Mouse (Mus musculus) thymus, postnatal 10 days (tissue): ENCODE results near the gene Gkap1.
A peak's percentile ranks its signal among the peaks of the same experiment; 100 is the strongest.

ENCODE experiments used
- DNase-seq, 2 experiments: peaks; one replicate each; pipeline ENCODE4 v3.0.0; 2021; ENCODE audit warnings: low spot score in 2 of 2

Gene Gkap1

DNA sequence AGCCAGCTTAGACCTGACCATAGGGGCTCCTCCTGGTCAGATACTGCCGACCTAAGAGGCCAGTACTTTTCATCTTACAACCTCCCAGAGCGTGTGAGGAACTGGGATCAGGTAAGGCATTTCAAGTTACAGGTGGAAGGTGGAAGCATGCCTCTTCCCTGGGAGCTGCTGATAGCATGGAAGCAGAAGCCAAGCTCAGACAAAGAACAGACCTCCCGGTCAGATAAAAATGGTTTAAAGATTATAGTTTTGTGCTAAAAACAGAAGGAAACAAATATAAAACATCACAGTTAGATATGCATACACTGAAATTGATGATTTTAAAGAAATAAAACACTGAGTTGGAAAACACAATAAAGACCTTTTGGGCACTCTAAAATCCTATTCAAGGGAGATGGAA, 8.6 kb downstream of the Gkap1 start:
- DNase-seq = no peak

DNA sequence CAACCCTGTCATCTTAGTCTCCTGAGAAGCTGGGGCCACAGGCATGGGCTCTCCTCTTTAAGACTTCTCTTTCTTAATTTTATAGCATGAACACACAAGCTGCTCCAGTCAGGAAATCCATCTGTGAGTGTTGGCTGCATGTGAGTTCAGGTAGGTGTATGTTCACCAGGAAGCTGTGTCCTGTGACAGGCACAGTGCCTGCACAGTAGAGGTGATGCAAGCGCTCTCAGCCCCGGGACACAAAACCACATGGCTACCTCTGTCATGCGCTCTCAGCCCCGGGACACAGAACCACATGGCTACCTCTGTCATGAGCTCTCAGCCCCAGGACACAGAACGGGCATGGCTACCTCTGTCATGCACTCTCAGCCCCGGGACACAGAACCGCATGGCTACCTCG, 12.0 kb downstream of the Gkap1 start:
- no peak for DNase-seq

DNA sequence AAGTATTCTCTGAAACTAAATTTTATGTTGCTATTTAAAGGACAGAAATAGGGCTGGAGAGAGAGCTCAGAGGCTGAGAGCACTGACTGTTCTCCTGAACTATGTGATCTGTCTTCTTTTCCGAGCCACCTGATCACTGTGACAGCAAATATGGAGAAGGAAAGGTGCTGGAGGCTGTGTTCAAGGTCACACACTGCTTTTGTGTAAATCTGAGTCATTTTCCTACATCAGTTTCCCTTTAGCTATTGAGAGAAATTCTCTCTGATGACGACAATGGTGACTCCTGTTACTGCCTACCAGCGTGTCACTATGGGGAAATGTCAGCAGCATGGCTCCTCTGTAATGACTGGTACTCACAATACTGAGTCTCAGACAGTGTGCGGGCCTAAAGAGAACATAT, 13.8 kb downstream of the Gkap1 start:
- no peak for DNase-seq

DNA sequence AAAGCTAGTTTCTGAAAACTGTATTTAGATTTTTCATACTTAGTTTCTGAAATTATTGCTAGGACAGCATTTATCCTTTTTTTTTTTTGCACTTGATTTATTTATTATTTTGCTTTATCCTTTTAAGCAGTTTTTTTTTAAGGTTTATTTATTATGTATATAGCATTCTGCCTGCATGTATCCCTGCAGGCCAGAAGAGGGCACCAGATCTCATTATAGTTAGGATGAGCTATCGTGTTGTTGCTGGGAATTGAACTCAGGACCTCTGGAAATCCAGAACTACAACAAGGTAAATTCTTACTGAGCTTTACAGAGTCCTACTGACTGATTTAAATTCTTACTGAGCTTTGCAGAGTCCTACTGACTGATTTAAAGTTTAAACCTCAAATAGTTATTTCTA, 22.2 kb downstream of the Gkap1 start:
- no peak for DNase-seq

DNA sequence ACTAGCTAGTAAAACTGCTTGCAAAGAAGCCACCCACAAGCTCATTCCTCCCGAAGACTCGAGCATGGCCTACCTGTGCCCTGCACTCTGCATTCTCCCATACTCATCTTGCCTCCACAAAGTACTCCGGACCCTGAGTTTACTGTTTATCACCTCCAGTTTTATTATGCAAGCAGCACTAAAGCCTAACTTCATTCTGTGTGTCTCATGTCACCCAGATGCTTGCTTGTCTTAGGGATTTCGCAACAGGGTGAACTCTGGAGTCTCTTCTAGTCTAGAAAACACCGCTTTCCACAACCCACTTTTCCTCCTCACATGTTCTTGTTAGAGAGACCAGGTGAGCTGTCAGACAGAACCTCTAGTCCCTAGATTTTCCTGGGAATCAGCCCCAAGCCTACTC, 26.5 kb downstream of the Gkap1 start:
- DNase-seq = no peak

DNA sequence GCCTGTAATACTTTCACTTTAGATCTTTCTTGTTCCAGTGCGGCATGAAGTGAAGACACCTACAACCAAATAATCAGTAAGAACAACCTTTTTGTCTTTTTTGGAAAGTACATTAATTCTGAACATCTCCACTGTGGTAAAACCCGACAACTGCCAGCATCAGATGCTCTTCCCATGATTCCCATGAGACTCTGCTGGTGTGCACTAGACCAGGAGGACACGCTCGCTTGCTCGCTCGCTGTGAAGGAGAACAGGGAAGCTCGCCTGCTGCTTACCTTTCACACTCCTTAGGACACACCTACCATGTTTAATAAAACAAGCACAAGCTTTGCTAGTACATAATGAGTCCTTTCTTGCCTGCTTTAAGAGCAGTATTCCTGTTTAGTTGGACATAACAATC, 39.0 kb downstream of the Gkap1 start:
- DNase-seq = no peak

DNA sequence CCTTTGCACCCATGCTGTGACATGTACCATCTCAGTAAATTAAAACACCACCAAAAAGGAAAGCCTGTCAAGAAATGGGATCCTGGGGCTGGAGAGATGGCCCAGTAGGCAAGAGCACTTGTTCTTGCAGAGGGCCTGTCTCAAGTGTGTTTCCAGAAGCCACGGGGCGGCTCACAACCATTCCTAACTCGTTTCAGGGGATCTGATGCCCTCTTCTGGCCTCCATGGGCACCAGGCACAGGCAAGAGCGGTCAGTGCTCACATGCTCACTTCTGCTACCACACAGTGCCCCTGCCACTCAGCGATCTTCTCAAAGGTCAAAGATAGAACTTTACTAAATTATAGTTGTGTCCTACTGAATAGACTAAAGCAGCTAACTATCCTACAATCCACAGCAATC, 42.9 kb downstream of the Gkap1 start:
- DNase-seq = peak; percentile 16 to 34

DNA sequence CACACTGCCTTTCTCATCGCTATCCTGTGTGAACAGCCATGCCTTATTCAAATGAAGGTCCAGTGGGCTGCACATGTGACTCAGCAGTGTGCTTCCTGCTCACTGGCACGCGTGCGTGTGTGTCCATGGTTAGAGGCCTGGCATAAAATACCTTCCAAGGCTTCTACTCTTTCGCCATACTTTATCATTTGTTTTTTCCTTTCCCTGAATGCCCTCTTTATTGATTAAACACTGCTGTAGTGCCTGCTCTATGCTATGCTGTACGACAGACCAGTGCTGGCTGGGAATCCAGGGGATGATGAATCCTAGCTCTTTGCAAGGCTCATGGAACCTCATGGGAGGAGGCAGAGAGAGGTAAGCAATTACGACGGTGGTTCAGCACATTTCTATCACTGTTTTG, 43.4 kb downstream of the Gkap1 start:
- DNase-seq = no peak

DNA sequence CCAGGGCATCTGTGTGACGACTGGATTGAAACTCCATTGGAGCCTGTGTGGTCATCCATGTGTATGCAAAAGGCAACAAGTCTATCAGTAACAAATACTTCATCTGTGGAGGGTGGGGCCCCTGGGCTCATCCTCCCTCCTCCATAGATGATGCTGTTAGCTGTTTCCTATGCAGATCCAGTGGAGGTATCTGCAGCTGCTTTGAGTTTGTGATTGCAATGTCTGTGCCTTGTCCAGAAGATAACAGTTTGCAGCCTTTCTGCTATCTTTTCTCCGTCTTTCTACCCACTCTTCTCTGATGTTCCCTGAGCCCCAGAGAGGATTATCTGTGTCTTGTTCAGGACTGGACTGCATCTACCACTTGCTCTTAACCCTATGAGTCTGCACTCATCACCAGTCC, 46.9 kb downstream of the Gkap1 start:
- no peak for DNase-seq

DNA sequence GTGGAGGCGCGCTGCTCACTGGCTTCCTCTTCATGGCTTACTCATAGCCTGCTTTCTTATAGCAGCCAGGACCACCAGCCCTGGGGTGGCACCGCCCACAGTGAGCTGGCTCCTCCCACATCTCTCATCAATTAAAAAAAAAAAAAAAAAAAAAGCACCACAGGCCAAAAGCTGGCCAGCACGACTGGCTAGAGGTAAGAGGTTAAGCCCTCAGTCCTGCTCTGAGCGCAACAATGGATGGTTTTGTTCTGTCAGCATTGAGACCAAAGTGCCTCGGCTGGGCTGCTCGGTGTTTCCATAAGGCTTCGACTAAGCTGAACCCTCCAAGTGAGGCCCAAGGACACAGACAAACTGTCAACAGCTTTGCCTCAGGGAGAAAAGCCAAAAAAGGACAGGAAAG, 49.8 kb downstream of the Gkap1 start:
- no peak for DNase-seq

DNA sequence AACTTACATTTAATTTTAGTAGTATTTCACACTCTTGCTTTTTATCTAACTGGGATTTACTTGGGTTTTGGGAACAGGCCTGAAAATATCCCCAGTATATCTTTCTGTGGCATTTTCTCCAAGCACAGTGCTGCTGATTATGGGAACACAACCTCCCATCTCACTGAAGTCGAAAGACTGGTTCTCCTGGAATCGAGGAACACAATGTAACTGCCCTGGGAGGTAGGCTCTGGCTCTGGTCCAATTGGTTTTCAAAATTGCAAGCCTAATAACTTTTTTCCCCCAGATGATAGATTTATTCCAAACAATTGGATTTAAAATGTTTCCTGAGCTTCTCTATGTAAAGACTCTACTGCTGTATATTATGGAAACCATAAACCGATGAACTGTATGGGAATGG, 55.3 kb downstream of the Gkap1 start:
- no peak for DNase-seq

DNA sequence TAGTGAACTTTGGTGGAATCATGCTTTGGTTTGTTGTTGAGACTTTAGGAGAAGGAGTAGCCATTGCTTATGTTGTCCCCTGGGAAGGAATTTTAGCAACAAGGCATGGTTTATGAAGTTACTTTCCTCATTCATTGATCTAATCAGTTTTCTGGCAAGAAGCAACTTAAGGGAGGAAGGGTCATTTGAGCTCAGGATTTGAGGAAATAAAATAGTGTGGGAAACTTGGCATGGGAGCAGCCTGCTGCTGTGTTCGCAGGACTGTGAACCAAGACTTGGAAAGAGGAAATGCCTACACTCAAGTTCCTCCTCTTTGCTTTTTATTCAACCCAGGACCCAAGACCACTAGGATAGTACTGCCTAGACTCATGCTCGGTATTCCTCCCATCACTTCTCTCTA, 58.0 kb downstream of the Gkap1 start:
- DNase-seq = no peak

DNA sequence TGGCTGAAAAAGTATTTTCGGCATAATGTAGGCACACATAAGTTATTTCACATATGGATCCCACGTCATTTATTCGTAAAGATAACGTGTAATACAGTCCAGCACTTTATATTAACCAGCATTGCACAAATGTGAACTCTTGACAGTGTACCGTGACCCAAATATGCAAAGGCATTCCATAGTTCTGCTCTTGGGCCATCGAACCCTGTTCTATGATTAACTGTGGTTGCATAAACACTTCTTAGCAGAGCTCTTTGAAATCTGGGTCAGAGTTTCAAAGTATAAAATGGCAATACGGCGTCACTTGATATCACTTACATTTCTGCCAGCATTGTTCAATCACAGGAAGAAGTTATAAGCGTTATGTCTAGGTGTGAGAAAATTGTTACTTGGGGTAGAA, 59.1 kb downstream of the Gkap1 start:
- DNase-seq = no peak

DNA sequence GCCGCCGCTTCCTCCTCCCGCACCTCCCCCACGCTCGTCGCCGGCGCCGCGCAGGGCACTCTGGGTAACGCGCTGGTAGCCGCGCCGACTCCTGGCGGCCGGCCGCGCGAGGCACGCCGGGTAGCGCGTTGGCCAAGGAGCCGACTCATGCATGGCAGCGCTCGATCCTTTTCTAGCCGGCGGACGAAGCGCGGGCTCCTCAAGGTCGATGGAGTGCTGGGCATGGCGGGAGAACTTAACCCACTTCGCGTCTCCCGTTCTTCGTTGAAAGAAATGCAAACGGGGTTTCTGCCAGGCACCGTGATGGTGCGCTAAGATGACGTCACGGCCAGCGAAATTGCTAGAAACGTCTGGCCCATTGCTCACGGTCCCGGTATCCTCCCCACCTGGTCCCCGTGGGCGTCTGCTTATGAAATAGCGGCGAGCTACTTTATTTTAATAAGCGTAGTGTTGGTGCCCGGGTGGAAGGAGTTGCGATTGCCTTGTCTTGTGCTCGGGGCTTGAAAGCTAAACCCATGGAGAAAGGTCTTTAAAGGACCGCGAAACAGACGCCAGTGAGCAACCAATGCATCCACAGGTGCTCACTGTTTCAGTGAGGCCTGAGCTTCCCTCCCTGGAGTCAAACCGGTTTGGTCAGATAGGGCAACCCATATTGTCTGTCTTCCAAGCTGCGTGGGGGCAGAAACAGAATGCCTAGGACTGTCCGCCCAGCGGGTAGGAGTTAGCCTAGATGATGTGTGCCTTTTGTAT, 59.7 kb downstream of the Gkap1 start, which contains the start of gene Ubqln1:
Gene Ubqln1, minus strand, starts transcription at position 62 of the 750 bp plus-strand sequence.
- DNase-seq = peak; percentile 74 to 83

DNA sequence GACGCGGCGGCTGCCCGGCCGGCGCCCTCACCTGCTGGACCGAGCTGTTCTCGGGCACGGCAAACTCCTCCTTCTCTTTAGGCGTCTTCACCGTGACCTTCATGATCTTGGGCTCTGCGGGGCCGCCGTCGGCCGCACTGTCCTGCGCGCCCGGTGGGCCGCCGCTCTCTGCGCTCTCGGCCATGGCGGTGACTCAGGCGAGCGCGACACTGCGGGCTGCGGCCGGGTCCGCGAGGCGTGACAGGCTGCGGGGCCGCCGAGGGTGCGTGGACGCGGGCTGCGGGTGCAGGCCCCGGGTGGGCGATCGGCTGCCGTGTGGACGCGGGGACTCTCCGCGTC, 60.3 kb downstream of the Gkap1 start:
- no peak for DNase-seq

DNA sequence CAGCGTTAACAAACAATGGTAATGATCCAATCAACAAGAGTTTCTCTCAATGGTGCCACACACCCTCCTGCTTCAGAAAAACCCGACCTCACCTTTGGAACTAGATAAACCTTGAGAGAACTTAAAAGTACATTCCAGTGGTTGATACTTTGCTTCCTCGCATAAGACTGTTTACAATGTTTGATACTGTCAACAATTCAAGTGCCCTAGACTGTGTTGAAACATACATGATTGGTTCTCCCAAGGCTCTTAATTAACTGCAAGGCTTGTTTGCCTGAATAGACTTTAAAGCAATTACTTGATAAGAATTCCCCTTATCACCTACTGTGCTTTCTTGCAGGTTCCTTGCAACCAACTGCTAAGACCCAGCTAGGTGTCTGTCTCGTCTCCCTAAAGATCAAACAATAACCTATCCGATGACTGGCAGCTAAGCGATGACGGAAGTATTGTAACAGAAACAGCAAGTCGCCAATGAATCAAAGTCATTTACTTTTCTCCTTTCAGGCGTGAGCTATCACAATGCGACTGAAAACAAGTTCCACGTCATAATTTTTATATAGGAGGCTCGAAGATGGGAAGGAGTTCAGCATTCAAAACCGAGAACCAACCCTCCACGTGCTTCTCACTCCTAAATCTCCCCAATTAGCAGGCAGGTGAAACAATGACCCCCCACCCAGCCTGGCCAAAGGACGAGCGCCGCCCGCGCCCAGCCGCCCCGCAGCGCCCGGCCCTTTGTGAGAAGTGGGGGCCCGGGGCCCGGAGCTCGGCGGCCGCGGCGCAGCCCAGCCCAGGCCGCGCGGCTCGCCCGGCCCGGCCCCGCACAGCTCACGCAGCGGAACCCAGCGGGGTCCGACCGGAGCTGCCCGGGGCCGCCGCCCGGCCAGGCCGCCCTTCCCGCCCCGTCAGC, 60.9 kb downstream of the Gkap1 start:
- DNase-seq = peak; percentile 14 to 16

DNA sequence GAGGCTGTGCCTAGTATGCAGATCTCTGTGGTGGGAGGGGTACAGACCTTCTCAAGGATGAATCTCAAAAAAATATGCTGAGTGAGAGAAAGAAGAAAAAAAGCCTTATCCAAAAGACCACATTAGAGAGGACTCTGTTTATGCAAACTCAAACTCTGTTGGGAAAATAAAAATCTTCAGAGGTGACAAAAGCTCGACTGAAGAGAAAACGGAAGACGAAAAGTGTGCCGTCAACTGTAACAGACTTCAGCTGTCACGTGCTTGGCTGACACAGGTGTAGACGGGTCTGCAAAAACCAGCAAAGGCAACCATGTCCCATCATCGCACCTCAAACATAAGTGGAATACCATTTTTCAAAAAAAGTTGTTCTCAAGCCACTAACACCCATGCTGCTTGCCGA, 61.7 kb downstream of the Gkap1 start:
- DNase-seq = peak; percentile 27 to 29

DNA sequence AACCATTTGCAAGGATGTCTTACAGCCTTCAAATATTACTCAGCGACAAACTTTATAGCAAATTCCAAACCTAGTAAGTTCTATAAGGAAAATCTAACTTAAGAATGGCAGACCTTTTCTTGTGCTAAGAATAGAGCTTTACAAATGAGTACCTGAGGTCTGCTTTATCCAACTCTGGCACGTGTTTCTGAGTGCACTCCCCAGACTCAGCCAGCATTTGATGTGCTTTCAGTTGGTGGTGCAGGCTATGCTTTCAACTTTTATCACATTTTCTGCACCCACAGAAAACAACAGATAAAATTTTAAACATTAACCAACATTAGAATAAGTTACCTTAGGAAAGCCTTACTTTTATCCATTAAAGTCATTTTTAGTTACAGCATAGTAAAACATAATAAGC, 63.0 kb downstream of the Gkap1 start:
- no peak for DNase-seq

DNA sequence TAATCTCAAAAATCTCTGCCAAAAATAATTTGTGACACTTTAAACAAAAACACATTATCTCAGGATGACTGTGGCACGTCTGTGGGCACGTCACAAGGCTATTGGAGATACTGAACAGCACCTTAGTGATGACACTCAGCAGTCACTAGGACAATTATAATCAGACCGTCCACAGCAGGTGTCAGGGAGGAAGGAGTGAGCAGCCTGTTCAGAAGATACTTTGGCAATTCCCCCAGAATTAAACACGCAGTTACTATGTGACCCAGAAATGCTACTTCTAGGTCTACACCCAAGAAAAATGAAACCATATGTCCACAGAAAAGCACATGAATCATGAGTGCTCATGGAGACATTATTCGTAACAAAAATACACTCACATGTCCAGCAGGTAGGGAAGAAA, 65.1 kb downstream of the Gkap1 start:
- DNase-seq = no peak

DNA sequence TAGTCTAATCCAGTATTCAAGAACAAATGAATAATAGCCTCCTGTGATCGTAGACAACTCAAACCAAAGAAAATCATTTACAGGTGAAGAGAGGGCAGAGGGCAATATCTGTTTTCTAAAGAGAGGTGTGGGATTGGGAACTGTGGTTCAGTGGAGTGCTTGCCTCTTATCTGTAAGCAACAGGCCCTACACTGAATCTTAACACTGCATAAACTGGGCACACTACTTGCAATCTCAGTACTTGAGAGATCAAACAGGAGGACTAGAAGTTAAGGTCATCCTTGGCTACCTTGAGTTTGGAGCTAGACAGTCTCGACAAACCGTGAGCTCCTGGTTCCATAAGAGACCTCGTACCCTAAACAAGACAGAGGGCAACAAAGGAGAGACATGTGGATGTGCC, 69.4 kb downstream of the Gkap1 start:
- no peak for DNase-seq

DNA sequence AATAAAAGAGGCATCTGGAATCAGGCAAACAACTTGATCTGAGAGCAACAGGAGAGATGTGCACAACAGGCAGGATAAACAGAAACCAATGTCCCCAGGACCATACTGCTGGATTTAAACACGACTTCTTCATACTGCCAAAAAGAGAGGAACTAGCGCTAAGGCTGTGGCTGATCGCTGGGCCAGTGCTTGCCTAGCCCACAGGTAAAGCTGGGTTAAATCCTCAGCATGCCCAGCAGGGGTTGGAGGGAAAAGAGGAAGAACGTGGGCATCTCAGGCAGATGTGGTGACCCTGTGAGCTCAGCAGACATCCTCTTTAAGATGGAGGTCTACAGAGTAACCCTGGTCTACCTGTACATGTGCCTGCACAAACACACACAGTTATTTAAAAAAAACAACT, 70.5 kb downstream of the Gkap1 start:
- no peak for DNase-seq

DNA sequence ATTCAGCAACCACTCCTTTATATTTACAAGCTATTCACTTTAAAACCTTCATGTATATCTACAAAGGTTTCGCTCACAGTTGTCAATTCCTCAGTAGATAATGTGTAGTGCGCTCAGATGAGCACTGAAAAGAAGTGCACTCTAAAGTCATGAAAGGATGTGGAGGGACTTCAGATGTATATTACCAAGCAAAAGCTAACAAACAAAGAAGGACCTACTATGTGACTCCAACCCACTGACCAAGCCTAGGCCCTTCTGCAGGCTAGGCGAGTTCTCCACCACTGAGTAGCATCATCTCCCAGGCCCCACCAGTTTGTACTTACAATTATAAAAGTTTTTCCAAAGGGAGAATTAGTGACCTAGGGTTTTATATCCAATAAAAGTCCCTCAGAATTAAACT, 71.3 kb downstream of the Gkap1 start:
- no peak for DNase-seq

DNA sequence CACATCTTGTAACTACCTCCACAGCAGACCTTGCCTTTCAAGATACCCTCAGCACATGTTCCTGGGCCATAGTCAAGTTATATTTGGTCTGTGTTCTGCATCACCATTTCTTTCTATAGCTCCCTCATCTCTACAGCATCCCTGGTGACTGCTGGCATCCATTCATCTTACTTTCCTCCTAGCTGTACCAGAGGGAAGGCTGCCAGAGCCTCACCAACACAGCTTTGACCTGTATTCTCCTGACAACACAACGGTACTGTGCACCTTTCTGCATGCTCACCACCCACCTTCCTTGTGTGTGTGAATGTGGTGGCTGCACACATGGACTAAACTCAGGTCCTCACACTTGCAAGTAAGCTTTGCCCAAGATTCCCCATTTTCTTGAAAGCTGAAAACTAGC, 72.6 kb downstream of the Gkap1 start:
- DNase-seq = no peak
